Mouse (Mus musculus): Measurements from ENCODE around the gene Nrarp. TPM values are rescaled to one million over a fixed set of nuclear protein-coding genes. Genes with fewer than 3 reads are reported as not detected.

Gene Nrarp
- polyA plus RNA-seq, 1 experiment from 2014 or later: 18.6 TPM

- WGBS: 69% methylated on average over 4 of the region's 4 CpGs
- Histone ChIP-seq H3K4me3 (ENCODE audit: low read depth, low read length) (no peak overlapping the region), H3K27ac (ENCODE audit: low read depth, low read length) (no peak overlapping the region), H3K4me1 (ENCODE audit: control insufficient read depth, insufficient read depth, low read length) (no peaks in the 10 kb centered on the region), H3K4me2 (ENCODE audit: low read length) (no peak overlapping the region), H3K27me3 (replicated peaks; ENCODE audit: control insufficient read depth, insufficient read depth, low read length) (no peaks in the 10 kb centered on the region), H3K36me3 (ENCODE audit: control insufficient read depth, insufficient read depth, low read length) (no peaks in the 10 kb centered on the region), H3K9me3 (replicated peaks; ENCODE audit: control insufficient read depth, low read length) (no peaks in the 10 kb centered on the region), H3K9ac (ENCODE audit: low read length) (no peak overlapping the region)
- DNase-seq (ENCODE audit: low spot score): no peak
- ATAC-seq: no peak
Observed at GRCm38 (mm10) chr2:25151280-25151956, 29.1 kb upstream of the Nrarp start.

GRCm38 (mm10) chr2:25156177-25156576 lies 24.4 kb upstream of the Nrarp start:
- Histone ChIP-seq H3K4me3 (ENCODE audit: low read depth, low read length) (no peak overlapping the region), H3K36me3 (ENCODE audit: control insufficient read depth, insufficient read depth, low read length) (no peaks in the 10 kb centered on the region), H3K9ac (ENCODE audit: low read length) (no peak overlapping the region), H3K27ac (ENCODE audit: low read depth, low read length) (no peak overlapping the region), H3K4me2 (ENCODE audit: low read length) (no peak overlapping the region), H3K4me1 (ENCODE audit: control insufficient read depth, insufficient read depth, low read length) (no peaks in the 10 kb centered on the region), H3K9me3 (replicated peaks; ENCODE audit: control insufficient read depth, low read length) (no peaks in the 10 kb centered on the region), H3K27me3 (replicated peaks; ENCODE audit: control insufficient read depth, insufficient read depth, low read length) (no peaks in the 10 kb centered on the region)
- DNase-seq (ENCODE audit: low spot score) (no peak), ATAC-seq (no peak)
- WGBS: 96% methylated on average over 3 of the region's 3 CpGs

- no peaks in the 10 kb centered on the region for H3K36me3 ChIP-seq (ENCODE audit: control insufficient read depth, insufficient read depth, low read length)
- ATAC-seq (no peak), DNase-seq (ENCODE audit: low spot score) (no peak)
- H3K27ac ChIP-seq (ENCODE audit: low read depth, low read length): no peak overlapping the region
- no peaks in the 10 kb centered on the region for H3K27me3 ChIP-seq (replicated peaks; ENCODE audit: control insufficient read depth, insufficient read depth, low read length)
- no peak overlapping the region for H3K4me3 ChIP-seq (ENCODE audit: low read depth, low read length)
- no peaks in the 10 kb centered on the region for H3K9me3 ChIP-seq (replicated peaks; ENCODE audit: control insufficient read depth, low read length)
- H3K4me2 ChIP-seq (ENCODE audit: low read length): no peak overlapping the region
- H3K4me1 ChIP-seq (ENCODE audit: control insufficient read depth, insufficient read depth, low read length): no peaks in the 10 kb centered on the region
- no peak overlapping the region for H3K9ac ChIP-seq (ENCODE audit: low read length)
- 53% methylated on average over 2 of the region's 2 CpGs for WGBS
Observed at GRCm38 (mm10) chr2:25156990-25157389, 23.6 kb upstream of the Nrarp start.

- no peaks in the 10 kb centered on the region for H3K27me3 ChIP-seq (replicated peaks; ENCODE audit: control insufficient read depth, insufficient read depth, low read length)
- H3K4me1 ChIP-seq (ENCODE audit: control insufficient read depth, insufficient read depth, low read length): no peaks in the 10 kb centered on the region
- no peaks in the 10 kb centered on the region for H3K9me3 ChIP-seq (replicated peaks; ENCODE audit: control insufficient read depth, low read length)
- 46% methylated on average over 2 of the region's 2 CpGs for WGBS
- no peak overlapping the region for H3K4me2 ChIP-seq (ENCODE audit: low read length)
- H3K4me3 ChIP-seq (ENCODE audit: low read depth, low read length): no peak overlapping the region
- peak; percentile 77 for DNase-seq (ENCODE audit: low spot score)
- no peak overlapping the region for H3K9ac ChIP-seq (ENCODE audit: low read length)
- no peaks in the 10 kb centered on the region for H3K36me3 ChIP-seq (ENCODE audit: control insufficient read depth, insufficient read depth, low read length)
- no peak overlapping the region for H3K27ac ChIP-seq (ENCODE audit: low read depth, low read length)
- no peak for ATAC-seq
Observed at GRCm38 (mm10) chr2:25157655-25158054, 22.9 kb upstream of the Nrarp start.

GRCm38 (mm10) chr2:25167481-25167880 lies 13.1 kb upstream of the Nrarp start:
- Histone ChIP-seq H3K36me3 (ENCODE audit: control insufficient read depth, insufficient read depth, low read length) (no peaks in the 10 kb centered on the region), H3K27me3 (replicated peaks; ENCODE audit: control insufficient read depth, insufficient read depth, low read length) (no peaks in the 10 kb centered on the region), H3K4me3 (ENCODE audit: low read depth, low read length) (peak overlapping the region; percentile 44), H3K9me3 (replicated peaks; ENCODE audit: control insufficient read depth, low read length) (no peaks in the 10 kb centered on the region), H3K4me2 (ENCODE audit: low read length) (peak overlapping the region; percentile 91), H3K27ac (ENCODE audit: low read depth, low read length) (peak overlapping the region; percentile 83), H3K9ac (ENCODE audit: low read length) (peak overlapping the region; percentile 72), H3K4me1 (ENCODE audit: control insufficient read depth, insufficient read depth, low read length) (peaks cover 33% of the 10 kb centered on the region)
- 9% methylated on average over 4 of the region's 4 CpGs for WGBS
- ATAC-seq (peak; percentile 18; the same call in 1 of the 2 replicates), DNase-seq (ENCODE audit: low spot score) (no peak)

- no peaks in the 10 kb centered on the region for H3K36me3 ChIP-seq (ENCODE audit: control insufficient read depth, insufficient read depth, low read length)
- H3K4me2 ChIP-seq (ENCODE audit: low read length): peak overlapping the region; percentile 91
- H3K4me1 ChIP-seq (ENCODE audit: control insufficient read depth, insufficient read depth, low read length): peaks cover 33% of the 10 kb centered on the region
- H3K4me3 ChIP-seq (ENCODE audit: low read depth, low read length): peak overlapping the region; percentile 44
- H3K9ac ChIP-seq (ENCODE audit: low read length): peak overlapping the region; percentile 72
- H3K27ac ChIP-seq (ENCODE audit: low read depth, low read length): peak overlapping the region; percentile 83
- DNase-seq (ENCODE audit: low spot score) (peak; percentile 83), ATAC-seq (peak; percentile 80)
- WGBS: 1% methylated on average over 40 of the region's 41 CpGs
- no peaks in the 10 kb centered on the region for H3K9me3 ChIP-seq (replicated peaks; ENCODE audit: control insufficient read depth, low read length)
- no peaks in the 10 kb centered on the region for H3K27me3 ChIP-seq (replicated peaks; ENCODE audit: control insufficient read depth, insufficient read depth, low read length)
Observed at GRCm38 (mm10) chr2:25167919-25168664, 12.5 kb upstream of the Nrarp start.

GRCm38 (mm10) chr2:25168665-25168978 lies 11.9 kb upstream of the Nrarp start:
- Histone ChIP-seq H3K27me3 (replicated peaks; ENCODE audit: control insufficient read depth, insufficient read depth, low read length) (no peaks in the 10 kb centered on the region), H3K9ac (ENCODE audit: low read length) (peak overlapping the region; percentile 72), H3K4me3 (ENCODE audit: low read depth, low read length) (peak overlapping the region; percentile 44), H3K36me3 (ENCODE audit: control insufficient read depth, insufficient read depth, low read length) (no peaks in the 10 kb centered on the region), H3K9me3 (replicated peaks; ENCODE audit: control insufficient read depth, low read length) (no peaks in the 10 kb centered on the region), H3K4me1 (ENCODE audit: control insufficient read depth, insufficient read depth, low read length) (peaks cover 28% of the 10 kb centered on the region), H3K27ac (ENCODE audit: low read depth, low read length) (peak overlapping the region; percentile 83), H3K4me2 (ENCODE audit: low read length) (peak overlapping the region; percentile 91)
- WGBS: 2% methylated on average over 2 of the region's 2 CpGs
- no peak for DNase-seq (ENCODE audit: low spot score)
- no peak for ATAC-seq

GRCm38 (mm10) chr2:25169778-25170177 lies 10.8 kb upstream of the Nrarp start:
- no peak for ATAC-seq
- DNase-seq (ENCODE audit: low spot score): no peak
- H3K36me3 ChIP-seq (ENCODE audit: control insufficient read depth, insufficient read depth, low read length): no peaks in the 10 kb centered on the region
- peaks cover 23% of the 10 kb centered on the region for H3K4me1 ChIP-seq (ENCODE audit: control insufficient read depth, insufficient read depth, low read length)
- peak overlapping the region; percentile 52; the same call in 1 of the 2 replicates for H3K27ac ChIP-seq (ENCODE audit: low read depth, low read length)
- no peak overlapping the region for H3K4me2 ChIP-seq (ENCODE audit: low read length)
- no peak overlapping the region for H3K4me3 ChIP-seq (ENCODE audit: low read depth, low read length)
- 18% methylated on average over 5 of the region's 5 CpGs for WGBS
- no peak overlapping the region for H3K9ac ChIP-seq (ENCODE audit: low read length)
- H3K9me3 ChIP-seq (replicated peaks; ENCODE audit: control insufficient read depth, low read length): no peaks in the 10 kb centered on the region
- no peaks in the 10 kb centered on the region for H3K27me3 ChIP-seq (replicated peaks; ENCODE audit: control insufficient read depth, insufficient read depth, low read length)
